Mouse (Mus musculus): ENCODE results near the gene H2al2a.

DNA sequence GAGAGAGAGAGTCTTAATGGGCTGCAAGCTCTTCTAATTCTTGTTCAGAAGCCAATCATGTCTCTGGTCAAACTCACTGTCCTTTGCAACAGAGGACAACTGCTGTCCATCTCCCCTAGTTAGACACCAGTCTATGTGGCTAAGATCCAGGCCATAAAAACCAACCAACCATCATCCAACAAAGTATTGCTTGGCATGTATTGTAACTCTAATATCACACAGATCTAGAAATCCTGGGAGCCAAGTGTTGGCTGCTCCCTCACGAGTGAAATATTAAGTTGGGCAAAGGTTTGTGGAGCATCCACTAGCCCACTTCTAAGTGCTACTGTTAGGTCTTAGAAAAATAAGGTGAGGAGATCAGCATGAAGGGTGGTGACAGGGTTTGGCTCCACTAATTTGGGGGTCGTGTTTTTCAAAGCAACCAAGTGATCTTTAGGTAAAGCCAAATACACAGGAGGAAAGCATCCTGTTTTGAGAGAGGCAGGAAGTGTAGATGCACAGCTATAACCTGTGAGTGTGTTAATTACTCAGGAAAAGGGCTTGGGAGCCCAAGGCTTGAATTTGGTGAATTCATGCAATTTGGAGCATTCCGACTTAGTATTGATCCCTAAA lies 41.5 kb upstream of the H2al2a start:
- TF ChIP-seq CTCF (IDR thresholded peaks at IDR 0.05; ENCODE audit: insufficient read depth, low read depth, low read length) (no peak), POLR2A (IDR thresholded peaks at IDR 0.05; ENCODE audit: insufficient read depth, low read depth, low read length) (no peak)
